Mouse (Mus musculus) brown adipose tissue, adult 24 weeks (tissue): ENCODE data around the gene Rinl. TPM values are rescaled to one million over a fixed set of nuclear protein-coding genes. Genes with fewer than 3 reads are reported as not detected.
A peak's percentile ranks its signal among the peaks of the same experiment; 100 is the strongest.

Source experiments
- H3K27ac ChIP-seq: fragments of 200-500 bp; replicated peaks from 2 replicates; pipeline ENCODE4 v1.5.1; 2012; ENCODE audit warnings: low read depth, mild to moderate bottlenecking, low read length
- H3K4me1 ChIP-seq: fragments of 200-500 bp; 2 replicates; pipeline ENCODE4 v1.6.1; 2012; ENCODE audit warnings: low read length, mixed read lengths; ENCODE audit not compliant: control insufficient read depth, insufficient read depth, insufficient read length
- H3K4me3 ChIP-seq: fragments of 200-500 bp; 2 replicates; pipeline ENCODE4 v1.5.1; 2012; ENCODE audit warnings: low read depth, mild to moderate bottlenecking, low read length, moderate library complexity; ENCODE audit not compliant: insufficient read depth
- polyA plus RNA-seq: library from polyadenylated mRNA; stranded (reverse); fragments of >200 nt; gene quantifications from 2 replicates; pipeline ENCODE4 v1.2.4, GENCODE M21; 2012; ENCODE audit not compliant: missing spikeins, insufficient read depth, insufficient read length

The Rinl gene
- polyA plus RNA-seq, 1 experiment, result 2.5 TPM

- peak overlapping the region; percentile 97 for H3K27ac ChIP-seq
- peaks cover 20% of the 10 kb centered on the region for H3K4me1 ChIP-seq
- H3K4me3 ChIP-seq, result peak overlapping the region; percentile 75
These were observed 21.6 kb downstream of the Rinl start for GRCm38 (mm10) chr7:28810107-28811066.

GRCm38 (mm10) chr7:28811228-28811627 lies 22.5 kb downstream of the Rinl start:
- H3K4me1 ChIP-seq, result peaks cover 22% of the 10 kb centered on the region
- peak overlapping the region; percentile 75 for H3K4me3 ChIP-seq
- peak overlapping the region; percentile 92 for H3K27ac ChIP-seq

- H3K4me1 ChIP-seq, result peaks cover 22% of the 10 kb centered on the region
- H3K4me3 ChIP-seq, result peak overlapping the region; percentile 75
- H3K27ac ChIP-seq, result peak overlapping the region; percentile 92
These were observed 23.0 kb downstream of the Rinl start for GRCm38 (mm10) chr7:28811640-28812275.

GRCm38 (mm10) chr7:28812436-28812835 lies 23.7 kb downstream of the Rinl start:
- H3K27ac ChIP-seq, result peak overlapping the region; percentile 92
- peak overlapping the region; percentile 75 for H3K4me3 ChIP-seq
- H3K4me1 ChIP-seq, result peaks cover 24% of the 10 kb centered on the region

- Histone ChIP-seq H3K4me3 (peak overlapping the region; percentile 75), H3K4me1 (peaks cover 24% of the 10 kb centered on the region), H3K27ac (peak overlapping the region; percentile 92)
These were observed 24.2 kb downstream of the Rinl start for GRCm38 (mm10) chr7:28812949-28813348.

- peaks cover 21% of the 10 kb centered on the region for H3K4me1 ChIP-seq
- no peak overlapping the region for H3K4me3 ChIP-seq
- H3K27ac ChIP-seq, result peak overlapping the region; percentile 14; the same call in 1 of the 2 replicates
These were observed 25.7 kb downstream of the Rinl start for GRCm38 (mm10) chr7:28814306-28815034.

GRCm38 (mm10) chr7:28815230-28815629 lies 26.5 kb downstream of the Rinl start:
- no peak overlapping the region; the same call in 1 of the 2 replicates for H3K27ac ChIP-seq
- H3K4me3 ChIP-seq, result no peak overlapping the region
- peaks cover 26% of the 10 kb centered on the region for H3K4me1 ChIP-seq

- Histone ChIP-seq H3K4me1 (peaks cover 34% of the 10 kb centered on the region), H3K27ac (0 out of 2 replicates have a peak overlapping the region, but pooled peaks have one; percentile 2), H3K4me3 (no peak overlapping the region)
These were observed 27.4 kb downstream of the Rinl start for GRCm38 (mm10) chr7:28816201-28816600.

GRCm38 (mm10) chr7:28816920-28817319 lies 28.2 kb downstream of the Rinl start:
- Histone ChIP-seq H3K27ac (no peak overlapping the region), H3K4me3 (no peak overlapping the region), H3K4me1 (peaks cover 37% of the 10 kb centered on the region)

GRCm38 (mm10) chr7:28817524-28817923 lies 28.8 kb downstream of the Rinl start:
- no peak overlapping the region for H3K4me3 ChIP-seq
- peaks cover 34% of the 10 kb centered on the region for H3K4me1 ChIP-seq
- no peak overlapping the region for H3K27ac ChIP-seq

- H3K4me1 ChIP-seq, result peaks cover 34% of the 10 kb centered on the region
These were observed 29.2 kb downstream of the Rinl start for GRCm38 (mm10) chr7:28817957-28818356.

GRCm38 (mm10) chr7:28818436-28818835 lies 29.7 kb downstream of the Rinl start:
- H3K4me3 ChIP-seq, result no peak overlapping the region
- H3K27ac ChIP-seq, result no peak overlapping the region; the same call in 1 of the 2 replicates
- peaks cover 33% of the 10 kb centered on the region for H3K4me1 ChIP-seq

More at GRCm38 (mm10) chr7:28817957-28818356, 29.2 kb downstream of the Rinl start:
- H3K4me3 ChIP-seq, result no peak overlapping the region
- no peak overlapping the region; the same call in 1 of the 2 replicates for H3K27ac ChIP-seq

- peak overlapping the region; percentile 17; the same call in 1 of the 2 replicates for H3K27ac ChIP-seq
- H3K4me3 ChIP-seq, result no peak overlapping the region
- H3K4me1 ChIP-seq, result peaks cover 30% of the 10 kb centered on the region
These were observed 30.2 kb downstream of the Rinl start for GRCm38 (mm10) chr7:28818861-28819452.

- Histone ChIP-seq H3K27ac (peak overlapping the region; percentile 58), H3K4me1 (peaks cover 30% of the 10 kb centered on the region), H3K4me3 (no peak overlapping the region)
These were observed 30.8 kb downstream of the Rinl start for GRCm38 (mm10) chr7:28819571-28819970.
